Mouse (Mus musculus) C2C12 (cell line): ENCODE results near the gene Sgcg. TPM values are rescaled to one million over a fixed set of nuclear protein-coding genes. Genes with fewer than 3 reads are reported as not detected.

Experiments
- H3K27me3 ChIP-seq: one replicate; pipeline ENCODE4 v1.6.1; 2011; ENCODE audit not compliant: control insufficient read depth, insufficient read depth, insufficient read length
- H3K36me3 ChIP-seq: one replicate; pipeline ENCODE4 v1.6.1; 2011; ENCODE audit not compliant: control insufficient read depth, insufficient read depth
- H3K4me3 ChIP-seq: one replicate; pipeline ENCODE4 v1.5.1; 2011; ENCODE audit warnings: mild to moderate bottlenecking, control low read depth; ENCODE audit not compliant: poor library complexity, insufficient read depth, severe bottlenecking
- H3K79me2 ChIP-seq: one replicate; pipeline ENCODE4 v1.6.1; 2011; ENCODE audit not compliant: control insufficient read depth, insufficient read depth
- H3K79me3 ChIP-seq: one replicate; pipeline ENCODE4 v1.6.1; 2011; ENCODE audit warnings: low read depth, control low read depth
- H3ac ChIP-seq: one replicate; pipeline ENCODE3; 2011; ENCODE audit warnings: low read depth; ENCODE audit not compliant: control insufficient read depth, insufficient read length
- CEBPB ChIP-seq: IDR thresholded peaks from one replicate; pipeline ENCODE4 v1.6.1; 2011; ENCODE audit warnings: low read depth, mild to moderate bottlenecking, control low read depth, moderate library complexity
- CTCF ChIP-seq: IDR thresholded peaks from one replicate; pipeline ENCODE4 v1.5.1; 2011; ENCODE audit not compliant: control insufficient read depth, insufficient read depth, insufficient read length
- FOSL1 ChIP-seq: IDR thresholded peaks from one replicate; pipeline ENCODE4 v1.8.0; 2011; ENCODE audit warnings: mild to moderate bottlenecking, low read length; ENCODE audit not compliant: poor library complexity, insufficient read depth, severe bottlenecking
- MAX ChIP-seq: IDR thresholded peaks from one replicate; pipeline ENCODE4 v1.6.1; 2011; ENCODE audit warnings: mild to moderate bottlenecking, control low read depth
- MYOD1 ChIP-seq: IDR thresholded peaks from one replicate; pipeline ENCODE4 v1.6.1; 2011; ENCODE audit warnings: low read depth; ENCODE audit not compliant: control insufficient read depth, insufficient read length
- MYOG ChIP-seq: IDR thresholded peaks from one replicate; pipeline ENCODE4 v1.6.1; 2011; ENCODE audit not compliant: control insufficient read depth, insufficient read length; ENCODE audit errors: extremely low read depth
- USF1 ChIP-seq: IDR thresholded peaks from one replicate; pipeline ENCODE4 v1.6.1; 2011; ENCODE audit warnings: low read depth, mild to moderate bottlenecking, control low read depth, moderate library complexity
- polyA plus RNA-seq: library from polyadenylated mRNA; unstranded; fragments of >200 nt; fragmentation: generic; extraction: Trizol; gene quantifications from one replicate; pipeline ENCODE4 v1.2.1, GENCODE M21; 2012; ENCODE audit warnings: missing spikeins

Sgcg gene
- polyA plus RNA-seq, 1 experiment: 2.0 TPM

DNA sequence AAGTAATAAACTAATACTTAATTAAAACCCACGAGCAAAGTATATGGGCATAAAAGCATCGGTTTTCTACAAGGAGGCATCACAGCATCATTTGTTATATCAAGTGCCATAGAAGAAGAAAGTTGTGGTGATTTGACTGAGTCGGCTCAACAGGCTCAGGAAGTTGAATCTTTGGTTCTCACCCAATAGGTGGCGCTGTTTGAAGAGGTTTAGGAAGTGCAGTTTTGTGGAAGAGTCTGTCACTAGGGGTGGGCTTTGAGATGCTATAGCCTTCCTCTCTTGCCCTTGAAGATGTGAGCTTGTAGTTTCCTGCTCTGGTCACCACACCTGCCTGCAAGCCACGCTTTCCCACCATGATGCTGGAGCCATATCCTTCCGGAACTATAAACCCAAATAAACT lies 15.7 kb downstream of the Sgcg start:
- Histone ChIP-seq H3K4me3 (no peak overlapping the region), H3K79me3 (no peaks in the 10 kb centered on the region), H3K27me3 (no peaks in the 10 kb centered on the region), H3K36me3 (no peaks in the 10 kb centered on the region), H3ac (no peak overlapping the region), H3K79me2 (no peaks in the 10 kb centered on the region)
- no peak for TF ChIP-seq MAX
- no peak for TF ChIP-seq MYOD1
- no peak for TF ChIP-seq FOSL1
- no peak for TF ChIP-seq USF1
- no peak for TF ChIP-seq CEBPB
- no peak for TF ChIP-seq CTCF
- no peak for TF ChIP-seq MYOG

DNA sequence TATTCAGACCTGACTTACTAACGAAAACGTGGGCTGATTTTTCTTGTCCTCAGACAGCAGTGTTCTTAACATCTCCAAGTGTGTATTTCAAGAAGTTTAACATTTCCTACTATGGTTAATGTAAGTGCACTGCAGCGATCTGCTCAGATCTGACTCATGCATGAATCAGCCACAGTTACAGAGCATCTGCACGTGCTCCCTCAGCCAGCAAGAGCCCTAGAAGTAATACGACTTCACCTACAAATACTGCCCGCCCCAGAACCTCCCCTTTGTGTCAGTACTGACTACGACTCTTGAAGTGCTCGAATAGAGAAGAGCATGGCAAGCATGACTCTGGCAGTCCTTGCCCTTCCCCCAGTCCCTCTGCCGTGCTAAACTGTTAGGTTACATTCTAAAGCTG lies 19.5 kb downstream of the Sgcg start:
- Histone ChIP-seq H3K27me3 (no peaks in the 10 kb centered on the region), H3K4me3 (no peak overlapping the region), H3ac (no peak overlapping the region), H3K79me2 (no peaks in the 10 kb centered on the region), H3K79me3 (no peaks in the 10 kb centered on the region), H3K36me3 (no peaks in the 10 kb centered on the region)
- no peak for TF ChIP-seq CEBPB
- peak; percentile 96 for TF ChIP-seq MAX
- peak; percentile 76 for TF ChIP-seq USF1
- peak; percentile 89 for TF ChIP-seq FOSL1

DNA sequence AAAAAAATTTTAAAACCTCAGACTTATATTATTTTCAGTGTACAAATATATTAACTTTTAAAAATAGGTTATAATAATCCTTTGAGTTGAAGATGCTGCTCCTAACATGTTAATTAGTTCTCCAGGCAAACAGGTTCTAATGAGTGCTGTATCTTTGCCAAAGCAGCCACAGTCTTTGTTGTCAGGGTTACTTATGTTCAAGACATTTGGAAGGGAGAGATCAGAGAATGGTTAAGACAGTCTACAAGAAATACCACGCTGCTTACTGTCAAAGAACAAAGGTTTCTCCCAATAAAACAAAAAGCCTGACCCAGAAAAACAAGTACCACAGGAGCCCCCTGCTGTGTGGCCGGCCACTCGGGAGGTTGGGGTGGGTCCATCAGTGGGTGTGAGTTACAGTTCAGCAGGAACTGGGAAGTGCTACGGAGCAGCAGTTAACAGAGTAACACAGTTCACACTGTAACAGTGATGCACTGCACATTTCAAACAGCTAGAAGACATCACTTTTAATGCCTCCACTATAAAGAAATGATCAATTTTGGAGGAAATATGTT lies 21.1 kb downstream of the Sgcg start:
- Histone ChIP-seq H3K27me3 (no peaks in the 10 kb centered on the region), H3K4me3 (no peak overlapping the region), H3K36me3 (no peaks in the 10 kb centered on the region), H3K79me2 (no peaks in the 10 kb centered on the region), H3K79me3 (no peaks in the 10 kb centered on the region), H3ac (no peak overlapping the region)
- no peak for TF ChIP-seq MYOD1
- no peak for TF ChIP-seq MAX
- TF ChIP-seq FOSL1: no peak
- TF ChIP-seq CTCF: no peak
- TF ChIP-seq USF1: no peak
- TF ChIP-seq MYOG: no peak
- no peak for TF ChIP-seq CEBPB

DNA sequence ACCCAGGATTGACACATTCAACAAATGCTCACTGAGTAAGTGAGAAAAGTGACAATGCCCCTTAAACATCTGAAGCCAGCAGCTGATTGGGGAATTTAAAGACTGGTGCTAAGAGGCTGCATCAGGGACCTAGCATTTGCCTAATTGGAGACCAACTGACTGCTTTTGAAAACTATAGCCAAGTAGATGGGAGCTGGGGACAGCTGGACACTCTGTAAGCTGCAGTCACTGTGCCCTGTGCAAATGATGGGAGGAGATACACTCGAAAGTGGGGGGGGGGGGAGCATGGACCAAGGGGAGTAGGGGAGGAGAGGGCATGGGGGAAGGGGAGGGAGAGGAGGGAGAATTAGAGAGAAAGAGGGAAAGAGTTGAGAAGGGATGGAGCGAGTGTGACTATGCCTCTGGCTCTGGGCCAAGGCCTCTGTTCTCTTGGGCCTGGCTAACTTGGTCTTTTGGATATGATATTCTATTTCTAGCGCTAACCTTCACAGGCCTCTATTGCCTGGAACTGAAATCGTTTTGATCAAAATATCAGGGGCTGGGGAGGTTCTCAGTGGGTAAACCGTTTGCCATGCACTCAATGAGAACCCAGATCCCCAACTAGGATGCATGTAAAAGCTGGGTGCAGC lies 22.3 kb downstream of the Sgcg start:
- no peak for TF ChIP-seq MYOD1
- H3K79me3 ChIP-seq: no peaks in the 10 kb centered on the region
- H3K79me2 ChIP-seq: no peaks in the 10 kb centered on the region
- H3K4me3 ChIP-seq: no peak overlapping the region
- H3K36me3 ChIP-seq: no peaks in the 10 kb centered on the region
- H3ac ChIP-seq: no peak overlapping the region
- H3K27me3 ChIP-seq: no peaks in the 10 kb centered on the region

DNA sequence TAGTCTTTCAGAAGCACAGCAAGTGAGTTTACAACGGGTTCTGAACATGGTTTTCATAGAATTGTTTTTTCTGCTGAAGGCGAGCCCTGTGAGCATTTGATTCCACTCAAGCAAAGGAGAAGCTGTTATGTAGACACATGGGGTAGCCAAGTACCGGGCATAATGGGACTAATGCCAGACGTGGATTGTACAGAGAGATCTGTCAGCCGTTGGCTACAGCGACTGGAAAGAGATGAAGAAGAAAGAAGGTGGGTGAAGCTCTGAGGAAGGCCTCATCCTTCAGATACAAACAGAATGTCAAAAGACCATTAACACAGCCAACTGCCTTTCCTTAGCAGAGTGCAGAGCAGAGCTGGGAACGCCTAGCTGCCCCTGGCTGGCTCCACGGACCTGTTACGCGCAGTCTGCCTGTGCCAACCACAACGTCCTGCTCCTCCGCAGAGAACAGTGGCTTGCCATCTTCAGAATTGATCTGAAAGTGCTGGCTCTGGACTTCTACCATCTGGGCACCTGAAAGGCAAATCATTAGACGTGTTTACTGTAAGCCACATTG lies 26.2 kb downstream of the Sgcg start:
- no peak for TF ChIP-seq MAX
- TF ChIP-seq USF1: no peak
- TF ChIP-seq CTCF: no peak
- no peak for TF ChIP-seq FOSL1
- no peak for TF ChIP-seq CEBPB
- TF ChIP-seq MYOG: no peak
- TF ChIP-seq MYOD1: no peak
- Histone ChIP-seq H3K4me3 (no peak overlapping the region), H3K27me3 (no peaks in the 10 kb centered on the region), H3K79me2 (no peaks in the 10 kb centered on the region), H3ac (no peak overlapping the region), H3K36me3 (no peaks in the 10 kb centered on the region), H3K79me3 (no peaks in the 10 kb centered on the region)

DNA sequence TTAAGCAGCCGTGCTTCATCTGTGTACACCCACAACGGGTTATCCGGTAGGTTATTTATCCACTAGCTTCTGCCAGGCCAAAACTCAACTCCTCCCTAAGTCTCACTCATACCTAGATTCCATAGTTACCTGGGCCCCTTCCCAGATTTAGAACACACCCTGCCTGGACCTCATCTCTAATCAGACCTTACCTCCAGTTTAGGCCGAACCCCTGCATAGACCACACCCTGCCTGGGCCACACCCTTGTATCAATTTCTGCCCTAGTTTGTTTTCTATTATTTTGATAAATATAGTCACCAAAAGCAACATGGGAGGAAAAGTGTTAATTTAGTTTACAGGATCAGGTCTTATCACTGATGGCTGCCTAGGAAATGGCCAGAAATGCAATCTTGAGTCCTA lies 28.1 kb downstream of the Sgcg start:
- Histone ChIP-seq H3K79me2 (no peaks in the 10 kb centered on the region), H3K36me3 (no peaks in the 10 kb centered on the region), H3K27me3 (no peaks in the 10 kb centered on the region), H3K79me3 (no peaks in the 10 kb centered on the region), H3ac (no peak overlapping the region), H3K4me3 (no peak overlapping the region)
- no peak for TF ChIP-seq MYOG
- TF ChIP-seq MAX: no peak
- no peak for TF ChIP-seq USF1
- no peak for TF ChIP-seq CTCF
- no peak for TF ChIP-seq MYOD1
- no peak for TF ChIP-seq FOSL1
- TF ChIP-seq CEBPB: no peak
